Mouse (Mus musculus) heart, embryonic 13.5 days (tissue): ENCODE measurements around the gene Nup210l. TPM values are rescaled to one million over a fixed set of nuclear protein-coding genes. Genes with fewer than 3 reads are reported as not detected.

ENCODE experiments used
- ATAC-seq: fragments of 200-750 bp; cut with Nextera tagmentation; 2 replicates; pipeline ENCODE4 v1.8.0; 2017; ENCODE audit warnings: moderate TSS enrichment; ENCODE audit not compliant: insufficient number of reproducible peaks, low FRiP score, low TSS enrichment; ENCODE audit errors: extremely low read depth
- H3K27ac ChIP-seq: fragments of 300-500 bp; sonication (generic); replicated peaks from 2 replicates; pipeline ENCODE4 v1.5.1; 2015; ENCODE audit warnings: moderate library complexity, mild to moderate bottlenecking, inconsistent platforms
- H3K27me3 ChIP-seq: fragments of 300-500 bp; sonication (generic); replicated peaks from 2 replicates; pipeline ENCODE4 v1.6.1; 2015; ENCODE audit warnings: mild to moderate bottlenecking, inconsistent platforms
- H3K36me3 ChIP-seq: fragments of 300-500 bp; sonication (generic); 2 replicates; pipeline ENCODE4 v1.6.1; 2015; ENCODE audit warnings: mild to moderate bottlenecking, inconsistent platforms
- H3K4me1 ChIP-seq: fragments of 300-500 bp; sonication (generic); 2 replicates; pipeline ENCODE4 v1.6.1; 2015; ENCODE audit warnings: inconsistent platforms
- H3K4me2 ChIP-seq: fragments of 300-500 bp; sonication (generic); 2 replicates; pipeline ENCODE4 v1.6.1; 2015; ENCODE audit warnings: inconsistent platforms, mild to moderate bottlenecking, moderate library complexity
- H3K4me3 ChIP-seq: fragments of 300-500 bp; sonication (generic); 2 replicates; pipeline ENCODE4 v1.5.1; 2015; ENCODE audit warnings: moderate library complexity, mild to moderate bottlenecking, inconsistent platforms
- H3K9ac ChIP-seq: fragments of 300-500 bp; sonication (generic); 2 replicates; pipeline ENCODE4 v1.6.1; 2015; ENCODE audit warnings: inconsistent platforms, mild to moderate bottlenecking, moderate library complexity
- H3K9me3 ChIP-seq: fragments of 300-500 bp; sonication (generic); 2 replicates; pipeline ENCODE4 v1.6.1; 2016; ENCODE audit warnings: inconsistent platforms
- WGBS: fragments of 180-500 bp; shearing (Covaris S2); methylation state at CpG from one replicate; pipeline ENCODE4 v1.1.7; 2015; ENCODE audit warnings: mixed read lengths; 5-methylcytosine and 5-hydroxymethylcytosine counted together
- polyA plus RNA-seq: library from polyadenylated mRNA; unstranded; fragments of >200 nt; fragmentation: Nextera tagmentation; extraction: Ambion mirVana; gene quantifications from 2 replicates; pipeline ENCODE4 v1.2.1, GENCODE M21; 2015

Gene Nup210l
- polyA plus RNA-seq, result 0.28 and 0.31 TPM in 2 replicates

- Histone ChIP-seq H3K36me3 (peaks cover 37% of the 10 kb centered on the region), H3K9me3 (no peaks in the 10 kb centered on the region), H3K4me1 (no peaks in the 10 kb centered on the region), H3K4me2 (no peak within 1 kb of the TSS), H3K27me3 (no peaks in the 10 kb centered on the region), H3K27ac (no peak within 1 kb of the TSS), H3K9ac (no peak within 1 kb of the TSS), H3K4me3 (no peak within 1 kb of the TSS)
- WGBS, result 76% methylated on average over 13 of the region's 13 CpGs
- ATAC-seq, result no peak
These were observed at the start of gene Nup210l for GRCm38 (mm10) chr3:90103938-90104337. Nup210l (plus strand) TSS chr3:90104132.

- no peak overlapping the region for H3K27ac ChIP-seq
- H3K27me3 ChIP-seq, result no peaks in the 10 kb centered on the region
- no peak overlapping the region for H3K4me3 ChIP-seq
- peaks cover 85% of the 10 kb centered on the region for H3K36me3 ChIP-seq
- no peak for ATAC-seq
- no peaks in the 10 kb centered on the region for H3K9me3 ChIP-seq
- no peaks in the 10 kb centered on the region for H3K4me1 ChIP-seq
- no peak overlapping the region for H3K9ac ChIP-seq
- WGBS, result 89% methylated on average over 6 of the region's 6 CpGs
- H3K4me2 ChIP-seq, result no peak overlapping the region
These were observed 42.4 kb upstream of the Nup210l start for GRCm38 (mm10) chr3:90061549-90061948.

GRCm38 (mm10) chr3:90062539-90062938, 41.4 kb upstream of the Nup210l start:
- no peak overlapping the region for H3K9ac ChIP-seq
- no peaks in the 10 kb centered on the region for H3K9me3 ChIP-seq
- H3K4me2 ChIP-seq, result no peak overlapping the region
- no peak overlapping the region for H3K27ac ChIP-seq
- no peaks in the 10 kb centered on the region for H3K27me3 ChIP-seq
- no peak for ATAC-seq
- peaks cover 76% of the 10 kb centered on the region for H3K36me3 ChIP-seq
- H3K4me1 ChIP-seq, result no peaks in the 10 kb centered on the region
- WGBS, result 55% methylated on average over 2 of the region's 2 CpGs
- no peak overlapping the region for H3K4me3 ChIP-seq

- H3K36me3 ChIP-seq, result peaks cover 63% of the 10 kb centered on the region
- H3K4me3 ChIP-seq, result no peak overlapping the region
- no peak for ATAC-seq
- no peak overlapping the region for H3K9ac ChIP-seq
- H3K27me3 ChIP-seq, result no peaks in the 10 kb centered on the region
- WGBS, result 62% methylated on average over 3 of the region's 3 CpGs
- no peak overlapping the region for H3K27ac ChIP-seq
- H3K9me3 ChIP-seq, result no peaks in the 10 kb centered on the region
- H3K4me1 ChIP-seq, result no peaks in the 10 kb centered on the region; the same call in 1 of the 2 replicates
- H3K4me2 ChIP-seq, result no peak overlapping the region
These were observed 39.5 kb upstream of the Nup210l start for GRCm38 (mm10) chr3:90064383-90064782.

GRCm38 (mm10) chr3:90065553-90065952, 38.4 kb upstream of the Nup210l start:
- no peak for ATAC-seq
- H3K9me3 ChIP-seq, result no peaks in the 10 kb centered on the region
- peaks cover 52% of the 10 kb centered on the region for H3K36me3 ChIP-seq
- H3K4me1 ChIP-seq, result no peaks in the 10 kb centered on the region; the same call in 1 of the 2 replicates
- WGBS, result 57% methylated on average over 3 of the region's 3 CpGs
- no peak overlapping the region for H3K4me3 ChIP-seq
- no peak overlapping the region for H3K9ac ChIP-seq
- no peak overlapping the region for H3K27ac ChIP-seq
- H3K27me3 ChIP-seq, result no peaks in the 10 kb centered on the region
- no peak overlapping the region for H3K4me2 ChIP-seq

- H3K27ac ChIP-seq, result no peak overlapping the region
- ATAC-seq, result no peak
- no peaks in the 10 kb centered on the region for H3K9me3 ChIP-seq
- H3K9ac ChIP-seq, result no peak overlapping the region
- WGBS, result 90% methylated on average over 4 of the region's 4 CpGs
- no peak overlapping the region for H3K4me3 ChIP-seq
- peaks cover 14% of the 10 kb centered on the region for H3K4me1 ChIP-seq
- no peaks in the 10 kb centered on the region for H3K27me3 ChIP-seq
- peaks cover 29% of the 10 kb centered on the region for H3K36me3 ChIP-seq
- H3K4me2 ChIP-seq, result no peak overlapping the region
These were observed 36.1 kb upstream of the Nup210l start for GRCm38 (mm10) chr3:90067851-90068250.

- Histone ChIP-seq H3K36me3 (peaks cover 13% of the 10 kb centered on the region; the same call in 1 of the 2 replicates), H3K4me1 (peaks cover 18% of the 10 kb centered on the region), H3K4me3 (no peak overlapping the region), H3K27ac (no peak overlapping the region), H3K9ac (no peak overlapping the region), H3K9me3 (no peaks in the 10 kb centered on the region), H3K4me2 (no peak overlapping the region), H3K27me3 (no peaks in the 10 kb centered on the region)
- WGBS, result 62% methylated on average over 7 of the region's 7 CpGs
- no peak for ATAC-seq
These were observed 34.2 kb upstream of the Nup210l start for GRCm38 (mm10) chr3:90069688-90070087.

GRCm38 (mm10) chr3:90072294-90072693, 31.6 kb upstream of the Nup210l start, which contains the start of gene Tpm3:
Tpm3 (plus strand) TSS chr3:90072649.
- H3K4me1 ChIP-seq, result peaks cover 25% of the 10 kb centered on the region
- H3K9me3 ChIP-seq, result no peaks in the 10 kb centered on the region
- WGBS, result 52% methylated on average over 4 of the region's 4 CpGs
- no peak within 1 kb of the TSS for H3K4me3 ChIP-seq
- ATAC-seq, result no peak
- no peaks in the 10 kb centered on the region for H3K36me3 ChIP-seq
- no peak within 1 kb of the TSS for H3K27ac ChIP-seq
- no peaks in the 10 kb centered on the region for H3K27me3 ChIP-seq
- no peak within 1 kb of the TSS for H3K4me2 ChIP-seq
- no peak within 1 kb of the TSS for H3K9ac ChIP-seq

GRCm38 (mm10) chr3:90076921-90077716, 26.8 kb upstream of the Nup210l start:
- peak overlapping the region; percentile 29 for H3K4me3 ChIP-seq
- WGBS, result 14% methylated on average over 5 of the region's 5 CpGs
- H3K36me3 ChIP-seq, result no peaks in the 10 kb centered on the region
- ATAC-seq, result no peak
- peak overlapping the region; percentile 59 for H3K4me2 ChIP-seq
- H3K9ac ChIP-seq, result peak overlapping the region; percentile 3; the same call in 1 of the 2 replicates
- no peak overlapping the region for H3K27ac ChIP-seq
- peaks cover 37% of the 10 kb centered on the region for H3K4me1 ChIP-seq
- no peaks in the 10 kb centered on the region for H3K9me3 ChIP-seq
- H3K27me3 ChIP-seq, result no peaks in the 10 kb centered on the region

- Histone ChIP-seq H3K4me3 (no peak overlapping the region), H3K4me1 (peaks cover 44% of the 10 kb centered on the region), H3K27me3 (no peaks in the 10 kb centered on the region), H3K36me3 (0 out of 2 replicates have a peak, but pooled peaks cover 3% of the 10 kb centered on the region), H3K9ac (peak overlapping the region; percentile 95; the same call in 1 of the 2 replicates), H3K4me2 (no peak overlapping the region), H3K9me3 (no peaks in the 10 kb centered on the region), H3K27ac (no peak overlapping the region)
- WGBS, result 45% methylated on average over 5 of the region's 5 CpGs
- ATAC-seq, result no peak
These were observed 25.7 kb upstream of the Nup210l start for GRCm38 (mm10) chr3:90078224-90078623.

- under 1% methylated on average over 33 of the region's 33 CpGs for WGBS
- Histone ChIP-seq H3K36me3 (0 out of 2 replicates have a peak, but pooled peaks cover 3% of the 10 kb centered on the region), H3K9ac (peak overlapping the region; percentile 95), H3K27me3 (no peaks in the 10 kb centered on the region), H3K27ac (peak overlapping the region; percentile 99), H3K4me1 (peaks cover 51% of the 10 kb centered on the region), H3K9me3 (no peaks in the 10 kb centered on the region), H3K4me2 (peak overlapping the region; percentile 88), H3K4me3 (peak overlapping the region; percentile 88)
- peak; percentile 94 for ATAC-seq
These were observed 24.7 kb upstream of the Nup210l start for GRCm38 (mm10) chr3:90079133-90079762.
